Mouse (Mus musculus) thymus, adult 2 months (tissue): ENCODE results near the gene Olfr711.
"Not testable (repeated sequence)": the region's sequence is repeated elsewhere in the genome, so short reads cannot be mapped to it uniquely, and the experiment has no call there.

ENCODE experiments used
- CTCF ChIP-seq: fragments of 200-500 bp; IDR thresholded peaks from 2 replicates; pipeline ENCODE4 v1.5.1; 2012; ENCODE audit warnings: mild to moderate bottlenecking, control low read depth, low read length, moderate library complexity, borderline replicate concordance; ENCODE audit not compliant: control insufficient read depth, poor library complexity, insufficient read depth; ENCODE audit errors: extremely low read depth
- POLR2A ChIP-seq: fragments of 200-500 bp; IDR thresholded peaks from 2 replicates; pipeline ENCODE4 v1.6.1; 2012; ENCODE audit warnings: mild to moderate bottlenecking, low read length, control low read depth, moderate library complexity; ENCODE audit not compliant: control insufficient read depth, poor library complexity, insufficient read depth; ENCODE audit errors: extremely low read depth

GRCm38 (mm10) chr7:106967503-106967902, 7.8 kb downstream of the Olfr711 start:
- TF ChIP-seq CTCF, POLR2A: not testable (repeated sequence)
